Mouse (Mus musculus) forebrain, postnatal 0 days (tissue): Measurements from ENCODE around the gene Pcbp3. TPM values are rescaled to one million over a fixed set of nuclear protein-coding genes. Genes with fewer than 3 reads are reported as not detected.

Experiments used
- ATAC-seq: fragments of 200-750 bp; cut with Nextera tagmentation; 2 replicates; pipeline ENCODE4 v1.8.0; 2017; ENCODE audit warnings: mild to moderate bottlenecking, moderate library complexity
- DNase-seq: peaks from one replicate; pipeline ENCODE4 v3.0.0-alpha.2; 2015
- H3K27ac ChIP-seq: fragments of 300-500 bp; sonication (generic); 2 replicates; pipeline ENCODE4 v1.5.1; 2014; ENCODE audit warnings: low read depth, mild to moderate bottlenecking, antibody characterized with exemption, low read length, moderate library complexity, mixed read lengths
- H3K27me3 ChIP-seq: fragments of 300-500 bp; sonication (generic); 2 replicates; pipeline ENCODE4 v1.6.1; 2014; ENCODE audit warnings: mild to moderate bottlenecking, low read length, mixed read lengths; ENCODE audit not compliant: insufficient read depth
- H3K36me3 ChIP-seq: fragments of 300-500 bp; sonication (generic); 2 replicates; pipeline ENCODE4 v1.6.1; 2014; ENCODE audit warnings: mild to moderate bottlenecking, moderate library complexity; ENCODE audit not compliant: insufficient read depth
- H3K4me1 ChIP-seq: fragments of 300-500 bp; sonication (generic); 2 replicates; pipeline ENCODE4 v1.6.1; 2014; ENCODE audit warnings: antibody characterized with exemption; ENCODE audit not compliant: insufficient read depth
- H3K4me2 ChIP-seq: fragments of 300-500 bp; sonication (generic); 2 replicates; pipeline ENCODE4 v1.6.1; 2014; ENCODE audit warnings: low read depth, mild to moderate bottlenecking, moderate library complexity
- H3K4me3 ChIP-seq: fragments of 300-500 bp; sonication (generic); 2 replicates; pipeline ENCODE4 v1.5.1; 2014; ENCODE audit warnings: low read depth, low read length, mixed read lengths
- H3K9ac ChIP-seq: fragments of 300-500 bp; sonication (generic); 2 replicates; pipeline ENCODE4 v1.6.1; 2014; ENCODE audit warnings: mild to moderate bottlenecking
- H3K9me3 ChIP-seq: fragments of 300-500 bp; sonication (generic); 2 replicates; pipeline ENCODE4 v1.6.1; 2016; ENCODE audit warnings: low read length
- CTCF ChIP-seq: sonication (generic); IDR thresholded peaks from 2 replicates; pipeline ENCODE4 v1.5.1; 2016; ENCODE audit warnings: antibody characterized with exemption, control low read depth, low read depth
- WGBS: fragments of 180-500 bp; shearing (Covaris S2); extraction: QIAGEN DNeasy Blood & Tissue Kit; methylation state at CpG from one replicate; pipeline ENCODE4 v1.1.7; 2014; 5-methylcytosine and 5-hydroxymethylcytosine counted together
- polyA plus RNA-seq: library from polyadenylated mRNA; unstranded; fragments of >200 nt; fragmentation: Nextera tagmentation; extraction: Ambion mirVana; gene quantifications from 2 replicates; pipeline ENCODE4 v1.2.1, GENCODE M21; 2015
- total RNA-seq: library from RNA; depleted of rRNA; stranded (reverse); fragments of >200 nt; gene quantifications from 2 replicates; pipeline ENCODE4 v1.2.3, GENCODE M21; 2014

Pcbp3 gene
- total and polyA plus RNA-seq, 2 experiments from 2014 or later, result 40.4 to 78.6 TPM

GRCm38 (mm10) chr10:76846480-76846879 lies 115.2 kb downstream of the Pcbp3 start:
- H3K9me3 ChIP-seq, result no peaks in the 10 kb centered on the region
- 0 out of 2 replicates have a peak, but pooled peaks cover 4% of the 10 kb centered on the region for H3K4me1 ChIP-seq
- WGBS, result 94% methylated on average over 5 of the region's 5 CpGs
- H3K27ac ChIP-seq, result no peak overlapping the region
- H3K4me2 ChIP-seq, result no peak overlapping the region
- no peaks in the 10 kb centered on the region for H3K27me3 ChIP-seq
- H3K4me3 ChIP-seq, result no peak overlapping the region
- H3K36me3 ChIP-seq, result no peaks in the 10 kb centered on the region
- no peak for TF ChIP-seq CTCF
- ATAC-seq, result no peak
- no peak for DNase-seq
- H3K9ac ChIP-seq, result no peak overlapping the region

- 68% methylated on average over 4 of the region's 4 CpGs for WGBS
- no peak overlapping the region for H3K4me2 ChIP-seq
- no peak for TF ChIP-seq CTCF
- 0 out of 2 replicates have a peak, but pooled peaks cover 4% of the 10 kb centered on the region for H3K4me1 ChIP-seq
- H3K9me3 ChIP-seq, result no peaks in the 10 kb centered on the region
- DNase-seq, result no peak
- no peaks in the 10 kb centered on the region for H3K36me3 ChIP-seq
- no peak overlapping the region for H3K27ac ChIP-seq
- no peak overlapping the region for H3K4me3 ChIP-seq
- no peaks in the 10 kb centered on the region for H3K27me3 ChIP-seq
- ATAC-seq, result no peak
- H3K9ac ChIP-seq, result no peak overlapping the region
Observed at GRCm38 (mm10) chr10:76844901-76845300, 116.8 kb downstream of the Pcbp3 start.

- Histone ChIP-seq H3K36me3 (no peaks in the 10 kb centered on the region), H3K4me1 (0 out of 2 replicates have a peak, but pooled peaks cover 4% of the 10 kb centered on the region), H3K27ac (no peak overlapping the region), H3K4me2 (no peak overlapping the region), H3K9ac (no peak overlapping the region), H3K9me3 (no peaks in the 10 kb centered on the region), H3K27me3 (no peaks in the 10 kb centered on the region), H3K4me3 (no peak overlapping the region)
- ATAC-seq (peak; percentile 60), DNase-seq (peak; percentile 11)
- WGBS, result 51% methylated on average over 3 of the region's 3 CpGs
- TF ChIP-seq CTCF, result no peak
Observed at GRCm38 (mm10) chr10:76844365-76844764, 117.3 kb downstream of the Pcbp3 start.

- ATAC-seq, result no peak
Observed at GRCm38 (mm10) chr10:76842087-76842486, 119.6 kb downstream of the Pcbp3 start.

GRCm38 (mm10) chr10:76841220-76841619 lies 120.5 kb downstream of the Pcbp3 start:
- no peaks in the 10 kb centered on the region for H3K36me3 ChIP-seq
- H3K9ac ChIP-seq, result no peak overlapping the region
- no peak overlapping the region for H3K4me3 ChIP-seq
- no peak for DNase-seq
- TF ChIP-seq CTCF, result no peak
- H3K4me1 ChIP-seq, result 0 out of 2 replicates have a peak, but pooled peaks cover 4% of the 10 kb centered on the region
- WGBS, result 89% methylated on average over 1 of the region's 1 CpGs
- ATAC-seq, result no peak
- no peaks in the 10 kb centered on the region for H3K9me3 ChIP-seq
- H3K27me3 ChIP-seq, result no peaks in the 10 kb centered on the region
- no peak overlapping the region for H3K4me2 ChIP-seq
- no peak overlapping the region for H3K27ac ChIP-seq

More at GRCm38 (mm10) chr10:76842087-76842486, 119.6 kb downstream of the Pcbp3 start:
- no peaks in the 10 kb centered on the region for H3K36me3 ChIP-seq
- 0 out of 2 replicates have a peak, but pooled peaks cover 4% of the 10 kb centered on the region for H3K4me1 ChIP-seq
- H3K27ac ChIP-seq, result no peak overlapping the region
- H3K27me3 ChIP-seq, result no peaks in the 10 kb centered on the region
- no peak overlapping the region for H3K4me3 ChIP-seq
- no peaks in the 10 kb centered on the region for H3K9me3 ChIP-seq
- H3K4me2 ChIP-seq, result no peak overlapping the region
- DNase-seq, result no peak
- TF ChIP-seq CTCF, result no peak
- WGBS, result 97% methylated on average over 3 of the region's 3 CpGs
- no peak overlapping the region for H3K9ac ChIP-seq

GRCm38 (mm10) chr10:76840566-76840965 lies 121.1 kb downstream of the Pcbp3 start:
- ATAC-seq (no peak), DNase-seq (no peak)
- H3K9me3 ChIP-seq, result no peaks in the 10 kb centered on the region
- no peak overlapping the region for H3K9ac ChIP-seq
- WGBS, result 61% methylated on average over 5 of the region's 5 CpGs
- TF ChIP-seq CTCF, result no peak
- H3K4me1 ChIP-seq, result 0 out of 2 replicates have a peak, but pooled peaks cover 4% of the 10 kb centered on the region
- H3K27ac ChIP-seq, result no peak overlapping the region
- H3K4me2 ChIP-seq, result no peak overlapping the region
- H3K36me3 ChIP-seq, result no peaks in the 10 kb centered on the region
- H3K27me3 ChIP-seq, result no peaks in the 10 kb centered on the region
- no peak overlapping the region for H3K4me3 ChIP-seq

GRCm38 (mm10) chr10:76835497-76836357 lies 126.0 kb downstream of the Pcbp3 start:
- no peak overlapping the region for H3K4me2 ChIP-seq
- TF ChIP-seq CTCF, result peak; percentile 100
- DNase-seq (peak; percentile 91), ATAC-seq (peak; percentile 84)
- no peaks in the 10 kb centered on the region for H3K36me3 ChIP-seq
- H3K9me3 ChIP-seq, result no peaks in the 10 kb centered on the region
- no peak overlapping the region for H3K9ac ChIP-seq
- H3K4me3 ChIP-seq, result no peak overlapping the region
- no peaks in the 10 kb centered on the region for H3K27me3 ChIP-seq
- WGBS, result 59% methylated on average over 14 of the region's 14 CpGs
- no peak overlapping the region for H3K27ac ChIP-seq
- no peaks in the 10 kb centered on the region for H3K4me1 ChIP-seq
